Mouse (Mus musculus) heart, postnatal 0 days (tissue): ENCODE data around the gene Cars2.

Experiments
- CTCF ChIP-seq: IDR thresholded peaks from 2 replicates; pipeline ENCODE4 v1.5.1; 2016; ENCODE audit warnings: antibody characterized with exemption, control low read depth, low read depth
- EP300 ChIP-seq: IDR thresholded peaks from 2 replicates; pipeline ENCODE4 v1.6.1; 2016; ENCODE audit warnings: antibody characterized with exemption, low read depth

DNA sequence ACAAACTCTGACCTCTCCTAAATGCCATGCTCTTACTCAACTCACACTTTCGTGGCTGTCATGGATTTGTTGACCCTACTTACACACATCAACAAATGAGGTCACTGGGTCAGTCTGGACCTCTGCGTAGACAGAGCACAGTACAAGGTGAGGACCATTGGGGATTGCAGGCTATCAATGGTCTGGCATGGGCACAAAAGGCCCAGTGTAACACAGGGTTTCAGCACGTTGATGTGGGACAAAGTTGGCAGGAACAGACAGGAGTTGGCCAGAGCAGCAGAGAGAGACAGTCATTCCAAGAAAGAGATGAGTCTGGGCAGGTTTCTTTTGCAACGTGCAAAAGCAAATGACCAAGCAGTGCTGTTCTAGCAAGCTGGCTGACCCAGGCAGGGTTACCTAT, 19.7 kb downstream of the Cars2 start:
- no peak for TF ChIP-seq CTCF
- TF ChIP-seq EP300, result no peak
